Mouse (Mus musculus) heart, embryonic 14.5 days (tissue): ENCODE measurements at regions not wholly inside any gene's neighbourhood (a gene's known extent, or its start where the extent isn't known, plus 50 kb on each side); places are given as distances from the start of the nearest gene placed in this dataset.
"Not testable (repeated sequence)": the region's sequence is repeated elsewhere in the genome, so short reads cannot be mapped to it uniquely, and the experiment has no call there.

Experiments used
- ATAC-seq: fragments of 200-750 bp; cut with Nextera tagmentation; 2 replicates; pipeline ENCODE4 v1.8.0; 2017; ENCODE audit warnings: low read depth, moderate TSS enrichment; ENCODE audit not compliant: insufficient number of reproducible peaks, insufficient read depth, low FRiP score
- H3K27ac ChIP-seq, 2 experiments: fragments of 200-500 bp in 1 of 2; fragments of 300-500 bp in 1 of 2; sonication (generic) in 1 of 2; replicated peaks in 1 of 2; 2 replicates each; pipeline ENCODE4 v1.5.1; 2012 to 2014; ENCODE audit warnings: low read depth in 2 of 2, low read length in 2 of 2, control low read depth in 1 of 2, mild to moderate bottlenecking in 1 of 2, mixed read lengths in 1 of 2; ENCODE audit not compliant: control insufficient read depth in 1 of 2, insufficient read depth in 1 of 2
- H3K27me3 ChIP-seq: fragments of 300-500 bp; sonication (generic); 2 replicates; pipeline ENCODE4 v1.6.1; 2014; ENCODE audit warnings: mild to moderate bottlenecking, low read length, control low read depth; ENCODE audit not compliant: control insufficient read depth, insufficient read depth
- H3K36me3 ChIP-seq: fragments of 300-500 bp; sonication (generic); 2 replicates; pipeline ENCODE4 v1.6.1; 2014; ENCODE audit warnings: mild to moderate bottlenecking, control low read depth, low read length, mixed read lengths; ENCODE audit not compliant: control insufficient read depth, insufficient read depth
- H3K4me1 ChIP-seq, 2 experiments: fragments of 200-500 bp in 1 of 2; fragments of 300-500 bp in 1 of 2; sonication (generic) in 1 of 2; 2 replicates each; pipeline ENCODE4 v1.6.1; 2012 to 2014; ENCODE audit warnings: low read length in 2 of 2, control low read depth in 1 of 2, mixed read lengths in 1 of 2; ENCODE audit not compliant: control insufficient read depth in 2 of 2, insufficient read depth in 2 of 2
- H3K4me2 ChIP-seq: fragments of 300-500 bp; sonication (generic); 2 replicates; pipeline ENCODE4 v1.6.1; 2014; ENCODE audit warnings: mild to moderate bottlenecking, low read length
- H3K4me3 ChIP-seq, 2 experiments: fragments of 200-500 bp in 1 of 2; fragments of 300-500 bp in 1 of 2; sonication (generic) in 1 of 2; 2 replicates each; pipeline ENCODE4 v1.5.1; 2012 to 2014; ENCODE audit warnings: low read length in 2 of 2, mild to moderate bottlenecking in 2 of 2, control low read depth in 1 of 2, low read depth in 1 of 2, moderate library complexity in 1 of 2; ENCODE audit not compliant: control insufficient read depth in 1 of 2, insufficient read depth in 1 of 2
- H3K9ac ChIP-seq: fragments of 300-500 bp; sonication (generic); 2 replicates; pipeline ENCODE4 v1.6.1; 2014; ENCODE audit warnings: mild to moderate bottlenecking, low read length
- H3K9me3 ChIP-seq: fragments of 300-500 bp; sonication (generic); 2 replicates; pipeline ENCODE4 v1.6.1; 2016; ENCODE audit warnings: low read length, control low read depth; ENCODE audit not compliant: control insufficient read depth
- WGBS: fragments of 180-500 bp; shearing (Covaris S2); extraction: QIAGEN DNeasy Blood & Tissue Kit; methylation state at CpG from one replicate; pipeline ENCODE4 v1.1.7; 2014; 5-methylcytosine and 5-hydroxymethylcytosine counted together

DNA sequence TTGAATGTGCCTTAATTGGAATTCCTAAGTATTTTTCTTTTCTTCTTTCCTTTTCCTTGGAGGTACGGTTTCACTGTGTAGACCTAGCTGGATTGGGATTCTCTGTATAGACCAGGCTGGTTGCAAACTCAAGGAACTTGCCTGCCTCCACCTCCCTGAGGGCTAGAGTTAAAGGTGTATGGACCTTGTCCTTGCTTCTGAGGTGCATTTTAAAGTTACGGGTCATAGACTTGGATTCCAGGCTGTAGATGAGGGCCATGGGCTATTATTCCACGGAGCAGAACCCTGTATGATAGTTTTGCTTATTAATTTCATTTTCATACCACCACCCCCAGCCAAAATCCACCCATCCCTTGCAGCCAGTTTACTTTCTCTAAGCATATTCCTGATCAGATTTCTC lies 50.7 kb upstream of the Wdr26 start:
- no peak overlapping the region for H3K4me2 ChIP-seq
- H3K4me1 ChIP-seq, result peaks cover 17 to 26% of the 10 kb centered on the region in 2 experiments
- H3K9me3 ChIP-seq, result no peaks in the 10 kb centered on the region
- H3K4me3 ChIP-seq, result no peak overlapping the region
- H3K36me3 ChIP-seq, result no peaks in the 10 kb centered on the region
- WGBS, result 86% methylated on average over 3 of the region's 3 CpGs
- H3K27ac ChIP-seq, result no peak overlapping the region
- no peak for ATAC-seq
- H3K9ac ChIP-seq, result no peak overlapping the region
- no peaks in the 10 kb centered on the region for H3K27me3 ChIP-seq

DNA sequence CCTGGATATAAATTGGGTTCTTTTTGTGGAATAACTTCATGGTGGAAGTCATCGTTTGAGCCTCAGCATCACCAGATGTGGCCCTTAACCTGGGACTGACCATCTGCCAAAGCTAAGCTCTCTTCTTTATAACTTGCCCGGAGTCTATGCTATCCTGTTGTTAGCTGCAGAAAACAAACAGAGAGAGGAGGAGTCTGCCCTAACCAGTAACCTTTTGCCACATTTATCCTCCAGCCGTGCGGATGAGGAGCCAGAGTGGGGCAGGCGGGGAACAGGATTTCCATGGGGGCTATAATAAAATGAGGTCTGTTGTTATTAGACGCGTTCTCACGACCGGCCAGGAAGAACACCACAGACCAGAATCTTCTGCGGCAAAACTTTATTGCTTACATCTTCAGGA lies 51.4 kb upstream of the Wdr26 start:
- ATAC-seq, result no peak
- H3K4me2 ChIP-seq, result no peak overlapping the region
- H3K9me3 ChIP-seq, result no peaks in the 10 kb centered on the region
- H3K36me3 ChIP-seq, result no peaks in the 10 kb centered on the region
- no peaks in the 10 kb centered on the region for H3K27me3 ChIP-seq
- WGBS, result 93% methylated on average over 10 of the region's 10 CpGs
- no peak overlapping the region for H3K4me3 ChIP-seq
- H3K9ac ChIP-seq, result no peak overlapping the region
- H3K27ac ChIP-seq, result no peak overlapping the region
- H3K4me1 ChIP-seq, result peaks cover 12 to 19% of the 10 kb centered on the region in 2 experiments

DNA sequence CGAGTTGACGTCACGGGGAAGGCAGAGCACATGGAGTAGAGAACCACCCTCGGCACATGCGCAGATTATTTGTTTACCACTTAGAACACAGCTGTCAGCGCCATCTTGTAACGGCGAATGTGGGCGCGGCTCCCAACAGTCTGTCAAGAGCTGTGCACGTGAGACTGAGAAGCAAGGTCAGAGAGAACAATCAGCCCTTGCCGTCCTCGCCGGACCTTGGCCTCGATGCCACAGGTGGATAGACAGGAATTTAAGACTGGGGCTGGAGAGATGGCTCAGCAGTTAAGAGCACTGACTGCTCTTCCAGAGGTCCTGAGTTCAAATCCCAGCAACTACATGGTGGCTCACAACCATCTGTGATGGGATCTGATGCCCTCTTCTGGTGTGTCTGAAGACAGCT lies 58.7 kb upstream of the Wdr26 start:
- H3K27me3 ChIP-seq, H3K4me1 ChIP-seq, H3K4me3 ChIP-seq, ATAC-seq, H3K9ac ChIP-seq, H3K4me2 ChIP-seq, H3K36me3 ChIP-seq, H3K27ac ChIP-seq, H3K9me3 ChIP-seq: not testable (repeated sequence)
- WGBS, result 85% methylated on average over 10 of the region's 15 CpGs

GRCm38 (mm10) chr1:181271164-181271563 lies 59.4 kb upstream of the Wdr26 start:
- 83% methylated on average over 5 of the region's 5 CpGs for WGBS
- H3K36me3 ChIP-seq, result no peaks in the 10 kb centered on the region

GRCm38 (mm10) chr1:181271821-181272220 lies 60.0 kb upstream of the Wdr26 start:
- 89% methylated on average over 6 of the region's 6 CpGs for WGBS

More at GRCm38 (mm10) chr1:181271164-181271563, 59.4 kb upstream of the Wdr26 start:
- ATAC-seq, result no peak
- peaks cover 0 to 5% of the 10 kb centered on the region in 2 experiments; a peak in 1 of 4 replicates for H3K4me1 ChIP-seq
- no peak overlapping the region for H3K27ac ChIP-seq
- no peak overlapping the region for H3K9ac ChIP-seq
- no peak overlapping the region for H3K4me3 ChIP-seq
- no peaks in the 10 kb centered on the region for H3K27me3 ChIP-seq
- H3K4me2 ChIP-seq, result no peak overlapping the region
- H3K9me3 ChIP-seq, result no peaks in the 10 kb centered on the region

DNA sequence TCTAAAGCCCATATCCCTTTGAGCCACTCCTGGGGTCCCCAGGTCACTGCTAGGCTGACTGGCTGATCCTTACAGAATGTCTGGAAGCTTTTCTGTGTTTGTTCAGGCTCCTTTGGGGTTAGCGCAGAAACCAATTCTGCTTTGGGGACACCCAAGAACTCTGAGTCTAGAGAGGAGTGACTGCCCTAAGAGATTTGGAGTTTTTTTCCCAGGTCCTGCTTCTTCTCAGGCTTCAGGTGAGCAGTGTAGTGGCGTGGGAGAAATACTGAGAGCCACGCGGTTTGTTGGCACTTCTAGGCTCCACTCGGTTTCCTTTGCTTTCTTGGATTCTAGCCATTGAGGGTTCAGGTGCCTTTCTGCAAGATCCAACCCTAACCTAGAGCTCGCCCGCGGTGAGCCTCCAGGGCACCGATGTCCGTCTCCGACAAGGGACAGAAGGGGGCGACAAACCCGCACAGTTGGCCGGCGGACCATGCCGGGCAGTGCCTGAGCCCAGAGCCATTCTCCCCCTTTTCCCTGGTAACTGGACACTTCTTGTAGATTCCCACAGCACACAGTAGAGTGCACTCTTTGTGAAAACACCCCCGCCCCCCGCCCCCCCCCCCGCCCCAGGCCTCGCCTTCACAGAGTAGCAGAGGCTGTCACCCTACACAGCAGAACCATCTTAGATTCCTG lies 61.0 kb upstream of the Wdr26 start:
- Histone ChIP-seq H3K27ac (no peak overlapping the region), H3K36me3 (no peaks in the 10 kb centered on the region), H3K27me3 (no peaks in the 10 kb centered on the region), H3K9me3 (no peaks in the 10 kb centered on the region), H3K4me2 (no peak overlapping the region), H3K4me3 (no peak overlapping the region), H3K9ac (no peak overlapping the region), H3K4me1 (peaks cover 0 to 5% of the 10 kb centered on the region in 2 experiments; a peak in 1 of 4 replicates)
- WGBS, result 5% methylated on average over 20 of the region's 20 CpGs
- ATAC-seq, result peak; percentile 64

More at GRCm38 (mm10) chr1:181271821-181272220, 60.0 kb upstream of the Wdr26 start:
- Histone ChIP-seq H3K4me3 (no peak overlapping the region), H3K36me3 (no peaks in the 10 kb centered on the region), H3K4me2 (no peak overlapping the region), H3K4me1 (peaks cover 0 to 5% of the 10 kb centered on the region in 2 experiments; a peak in 1 of 4 replicates), H3K9me3 (no peaks in the 10 kb centered on the region), H3K27ac (no peak overlapping the region), H3K27me3 (no peaks in the 10 kb centered on the region), H3K9ac (no peak overlapping the region)
- ATAC-seq, result no peak

DNA sequence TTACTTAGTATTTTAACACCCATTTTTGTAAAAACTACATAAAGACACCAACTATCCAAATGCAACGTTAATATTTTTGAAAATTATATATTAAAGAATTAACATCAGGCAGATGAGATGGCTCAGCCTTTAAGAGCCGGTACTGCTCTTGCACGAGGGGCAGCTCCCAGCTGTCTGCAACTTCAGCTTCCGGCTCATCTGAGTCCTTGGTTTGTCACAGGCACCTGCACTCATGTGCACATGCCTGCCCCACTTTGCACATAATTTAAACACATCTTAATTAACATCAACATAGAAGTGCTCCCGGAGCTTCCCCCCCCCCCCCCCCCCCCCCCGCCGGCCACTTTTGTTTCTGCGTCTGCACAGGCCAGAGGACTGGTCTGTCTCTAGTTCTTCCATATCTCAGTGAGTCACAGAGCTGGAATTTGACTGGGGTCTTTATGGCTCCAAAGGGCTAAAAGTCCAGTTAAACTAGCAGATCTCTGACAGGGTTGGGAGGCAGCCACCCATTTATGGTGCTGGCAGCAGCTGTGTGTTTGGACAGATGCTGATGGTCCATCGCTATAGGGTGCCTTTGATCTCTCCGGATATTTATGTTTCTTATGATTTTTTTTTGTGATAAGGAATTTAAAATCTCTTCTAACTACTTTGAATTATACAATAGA lies 61.9 kb upstream of the Wdr26 start:
- Histone ChIP-seq H3K9me3 (no peaks in the 10 kb centered on the region), H3K4me2 (no peak overlapping the region), H3K27me3 (no peaks in the 10 kb centered on the region), H3K27ac (no peak overlapping the region), H3K36me3 (no peaks in the 10 kb centered on the region), H3K4me3 (no peak overlapping the region), H3K9ac (no peak overlapping the region), H3K4me1 (peaks cover 0 to 5% of the 10 kb centered on the region in 2 experiments; a peak in 1 of 4 replicates)
- 31% methylated on average over 7 of the region's 10 CpGs for WGBS
- no peak for ATAC-seq
